Mouse (Mus musculus) embryonic fibroblast, embryonic 13.5 days (primary cell): ENCODE results near the gene Odc1.

Source experiments
- CTCF ChIP-seq: IDR thresholded peaks from 2 replicates; pipeline ENCODE4 v1.5.1; 2011; ENCODE audit warnings: mild to moderate bottlenecking, control low read depth, low read length, moderate library complexity, borderline replicate concordance; ENCODE audit not compliant: insufficient read depth
- POLR2A ChIP-seq: IDR thresholded peaks from 2 replicates; pipeline ENCODE4 v1.6.1; 2011; ENCODE audit warnings: low read depth, mild to moderate bottlenecking, control low read depth, low read length, moderate library complexity

DNA sequence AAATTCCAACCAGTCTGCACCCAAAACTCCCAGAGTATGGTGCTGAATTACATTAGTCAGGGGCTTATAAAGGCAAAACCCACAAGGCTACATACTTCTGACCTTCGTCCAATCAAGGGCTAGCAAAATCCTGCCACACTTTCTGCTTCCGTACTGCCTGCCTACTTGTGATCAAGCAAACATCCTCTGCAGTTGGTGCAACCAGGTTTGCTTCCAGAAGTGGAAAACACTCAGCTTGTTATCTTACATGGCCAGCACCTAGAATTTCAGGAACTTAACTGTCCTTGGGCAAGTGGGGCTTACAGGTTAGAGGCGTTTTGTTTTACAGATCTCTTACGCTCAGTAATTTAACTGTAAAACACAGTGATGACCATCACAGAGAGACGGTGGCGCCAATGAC, 14.9 kb upstream of the Odc1 start:
- TF ChIP-seq CTCF (no peak), POLR2A (no peak)
